Mouse (Mus musculus) midbrain, embryonic 12.5 days (tissue): ENCODE results near the gene Nefh. TPM values are rescaled to one million over a fixed set of nuclear protein-coding genes. Genes with fewer than 3 reads are reported as not detected.

Experiments used
- ATAC-seq: fragments of 200-750 bp; cut with Nextera tagmentation; 2 replicates; pipeline ENCODE4 v1.8.0; 2017; ENCODE audit warnings: low read depth, moderate TSS enrichment, moderate library complexity; ENCODE audit not compliant: low FRiP score
- H3K27ac ChIP-seq: fragments of 300-500 bp; sonication (generic); replicated peaks from 2 replicates; pipeline ENCODE4 v1.5.1; 2016; ENCODE audit warnings: mild to moderate bottlenecking
- H3K27me3 ChIP-seq: fragments of 300-500 bp; sonication (generic); 2 replicates; pipeline ENCODE4 v1.6.1; 2016; ENCODE audit warnings: mild to moderate bottlenecking
- H3K36me3 ChIP-seq: fragments of 300-500 bp; sonication (generic); 2 replicates; pipeline ENCODE4 v1.6.1; 2016
- H3K4me1 ChIP-seq: fragments of 300-500 bp; sonication (generic); 2 replicates; pipeline ENCODE4 v1.6.1; 2016
- H3K4me2 ChIP-seq: fragments of 300-500 bp; sonication (generic); replicated peaks from 2 replicates; pipeline ENCODE4 v1.6.1; 2016; ENCODE audit warnings: mild to moderate bottlenecking, moderate library complexity
- H3K4me3 ChIP-seq: fragments of 300-500 bp; sonication (generic); 2 replicates; pipeline ENCODE4 v1.5.1; 2016; ENCODE audit warnings: mild to moderate bottlenecking
- H3K9ac ChIP-seq: fragments of 300-500 bp; sonication (generic); replicated peaks from 2 replicates; pipeline ENCODE4 v1.6.1; 2016; ENCODE audit warnings: mild to moderate bottlenecking, moderate library complexity
- H3K9me3 ChIP-seq: fragments of 300-500 bp; sonication (generic); 2 replicates; pipeline ENCODE4 v1.6.1; 2016; ENCODE audit warnings: mild to moderate bottlenecking
- WGBS: fragments of 180-500 bp; shearing (Covaris S2); methylation state at CpG from one replicate; pipeline ENCODE4 v1.1.7; 2016; 5-methylcytosine and 5-hydroxymethylcytosine counted together
- polyA plus RNA-seq: library from polyadenylated mRNA; unstranded; fragments of >200 nt; fragmentation: Nextera tagmentation; extraction: Ambion mirVana; gene quantifications from 2 replicates; pipeline ENCODE4 v1.2.1, GENCODE M21; 2016

The Nefh gene
- polyA plus RNA-seq, 1 experiment from 2014 or later: 0.93 TPM

- no peaks in the 10 kb centered on the region for H3K4me1 ChIP-seq
- no peaks in the 10 kb centered on the region for H3K36me3 ChIP-seq
- no peak overlapping the region for H3K27ac ChIP-seq
- no peaks in the 10 kb centered on the region for H3K9me3 ChIP-seq
- no peak overlapping the region for H3K4me2 ChIP-seq
- no peak overlapping the region for H3K9ac ChIP-seq
- no peak overlapping the region for H3K4me3 ChIP-seq
- 80% methylated on average over 11 of the region's 11 CpGs for WGBS
- H3K27me3 ChIP-seq: peaks cover 6% of the 10 kb centered on the region; the same call in 1 of the 2 replicates
- no peak for ATAC-seq
These were observed 26.7 kb upstream of the Nefh start for GRCm38 (mm10) chr11:4974376-4975122.

DNA sequence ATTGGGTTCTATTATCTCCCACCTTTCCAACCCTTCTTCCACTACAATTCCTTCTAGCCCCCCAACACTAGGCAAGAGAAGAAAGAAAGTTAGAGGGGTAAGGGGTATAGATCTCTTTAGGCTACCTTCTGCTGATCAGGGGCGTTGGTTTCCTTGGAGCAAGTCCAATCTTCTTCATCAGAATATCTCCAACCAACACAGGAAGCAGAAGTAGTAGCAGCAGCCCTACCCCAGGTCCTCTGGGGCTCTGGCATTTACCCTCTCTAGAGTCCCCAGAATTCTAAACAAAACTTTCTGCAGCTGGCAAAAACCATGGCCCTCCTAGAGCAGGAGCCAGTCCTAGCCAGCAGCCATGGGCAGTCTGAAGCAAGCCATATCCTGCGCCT is 26.0 kb upstream of the Nefh start:
- ATAC-seq: no peak
- no peak overlapping the region for H3K4me2 ChIP-seq
- H3K4me3 ChIP-seq: no peak overlapping the region
- H3K27ac ChIP-seq: no peak overlapping the region
- H3K9ac ChIP-seq: no peak overlapping the region
- no peaks in the 10 kb centered on the region for H3K9me3 ChIP-seq
- no peaks in the 10 kb centered on the region for H3K36me3 ChIP-seq
- WGBS: 82% methylated on average over 2 of the region's 2 CpGs
- H3K27me3 ChIP-seq: peaks cover 6% of the 10 kb centered on the region; the same call in 1 of the 2 replicates
- no peaks in the 10 kb centered on the region for H3K4me1 ChIP-seq

DNA sequence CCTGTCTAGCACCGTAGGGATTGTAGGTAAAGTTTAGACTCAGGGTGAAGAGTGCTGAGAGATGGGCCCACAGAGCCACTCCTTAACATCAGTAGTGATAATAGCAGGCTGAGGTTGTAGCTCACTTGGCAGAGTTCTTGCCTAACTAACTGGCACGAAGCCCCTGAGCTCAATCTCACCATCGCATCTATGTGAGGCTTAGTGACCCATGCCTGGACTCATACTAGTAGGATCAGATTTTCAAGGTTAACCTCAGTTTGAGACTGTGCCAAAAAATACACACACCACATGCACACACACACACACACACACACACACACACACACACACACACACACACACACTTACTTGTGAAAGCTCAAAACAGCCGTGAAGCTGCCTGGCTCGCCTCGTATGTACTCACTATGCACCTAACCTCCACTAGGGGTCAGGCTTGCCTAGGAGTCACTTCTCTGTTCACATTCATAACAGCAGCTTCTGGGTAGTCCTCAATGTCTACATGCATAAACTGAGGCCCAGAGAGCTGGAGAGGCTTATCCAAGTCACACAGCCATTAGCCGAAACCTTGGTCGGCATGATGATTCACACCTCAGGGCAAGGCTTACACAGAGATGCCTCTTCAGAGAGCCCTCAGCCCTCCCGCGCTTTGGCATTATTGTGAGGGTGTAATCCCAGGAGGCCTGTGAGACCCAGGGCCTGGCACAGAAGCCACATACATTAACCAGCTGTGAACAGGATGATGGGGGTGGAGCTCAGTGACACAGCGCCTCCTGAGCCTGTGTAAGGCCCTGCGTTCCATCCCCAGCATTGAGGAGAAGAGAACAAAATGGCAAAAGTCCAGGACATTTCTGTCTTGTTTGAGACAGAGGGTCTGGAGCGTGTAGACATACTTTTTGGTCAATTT is 25.4 kb upstream of the Nefh start:
- no peak overlapping the region for H3K4me3 ChIP-seq
- H3K4me2 ChIP-seq: no peak overlapping the region
- ATAC-seq: no peak
- no peak overlapping the region for H3K27ac ChIP-seq
- no peaks in the 10 kb centered on the region for H3K4me1 ChIP-seq
- H3K27me3 ChIP-seq: peaks cover 6% of the 10 kb centered on the region; the same call in 1 of the 2 replicates
- no peaks in the 10 kb centered on the region for H3K9me3 ChIP-seq
- H3K9ac ChIP-seq: no peak overlapping the region
- H3K36me3 ChIP-seq: no peaks in the 10 kb centered on the region
- 64% methylated on average over 13 of the region's 13 CpGs for WGBS

DNA sequence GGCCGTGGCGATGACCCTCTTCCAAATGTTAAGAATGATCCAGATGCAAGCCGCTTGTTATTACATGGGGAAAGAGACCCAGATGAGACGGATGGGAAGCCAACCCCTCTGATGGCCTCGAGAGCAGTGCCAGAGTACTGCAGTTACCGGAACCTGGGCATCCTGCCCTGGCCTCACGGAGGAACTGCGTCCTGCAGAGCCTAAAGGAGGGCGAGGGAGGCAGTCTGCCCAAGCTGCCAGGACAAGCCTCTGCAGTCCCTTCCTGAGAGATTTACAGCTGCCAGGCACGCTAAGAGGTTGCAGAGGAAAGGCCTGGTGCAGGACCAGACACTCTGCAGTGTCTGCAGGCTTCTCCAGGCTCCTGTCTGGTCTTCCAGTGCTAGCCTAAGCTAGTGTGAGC is 20.5 kb upstream of the Nefh start:
- H3K4me3 ChIP-seq: no peak overlapping the region
- H3K9ac ChIP-seq: 0 out of 2 replicates have a peak overlapping the region, but pooled peaks have one; percentile 11
- no peaks in the 10 kb centered on the region for H3K9me3 ChIP-seq
- no peak for ATAC-seq
- no peak overlapping the region for H3K4me2 ChIP-seq
- 80% methylated on average over 10 of the region's 10 CpGs for WGBS
- no peak overlapping the region for H3K27ac ChIP-seq
- H3K27me3 ChIP-seq: no peaks in the 10 kb centered on the region
- no peaks in the 10 kb centered on the region for H3K4me1 ChIP-seq
- H3K36me3 ChIP-seq: no peaks in the 10 kb centered on the region

DNA sequence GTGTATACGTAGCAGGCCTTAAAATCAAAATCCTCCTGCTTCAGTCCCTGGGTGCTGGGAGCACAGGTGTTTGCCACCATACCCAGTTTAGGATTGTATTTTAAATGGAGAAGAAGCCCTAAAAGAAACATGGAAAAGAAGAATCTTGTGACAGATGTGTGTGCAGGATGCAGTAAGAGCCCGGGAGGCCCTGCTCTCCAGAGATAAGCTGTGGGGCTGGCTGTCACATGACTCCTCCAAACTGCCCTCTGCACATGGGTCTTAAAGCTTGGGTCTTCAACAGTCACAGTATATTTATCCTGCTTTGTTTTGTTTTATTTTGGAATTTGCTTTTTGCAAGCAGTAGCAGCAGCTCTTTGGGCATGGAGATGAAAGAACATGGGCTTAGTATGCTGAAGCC is 19.7 kb upstream of the Nefh start:
- no peak for ATAC-seq

DNA sequence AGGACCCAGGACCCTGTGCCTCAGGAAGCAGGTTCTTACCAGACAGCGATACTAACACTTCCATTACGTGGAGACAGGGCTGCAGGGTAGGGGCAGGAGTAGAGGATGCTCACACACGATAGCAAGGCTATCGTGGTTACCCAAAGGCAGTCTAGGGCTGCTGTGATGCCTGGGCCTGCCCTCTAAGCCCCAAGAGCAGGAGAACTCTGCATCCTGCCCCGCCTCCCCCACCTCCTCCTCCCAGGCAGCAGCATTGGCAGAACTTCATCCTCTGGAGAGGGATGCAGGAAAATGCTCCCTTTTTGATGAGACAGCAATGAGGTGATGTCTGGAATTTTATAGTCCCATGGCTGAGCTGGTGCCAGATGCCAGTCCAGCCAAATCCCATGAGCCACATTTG is 19.0 kb upstream of the Nefh start:
- Histone ChIP-seq H3K9ac (no peak overlapping the region), H3K27me3 (no peaks in the 10 kb centered on the region), H3K4me2 (no peak overlapping the region), H3K4me3 (no peak overlapping the region), H3K4me1 (no peaks in the 10 kb centered on the region), H3K9me3 (no peaks in the 10 kb centered on the region), H3K27ac (no peak overlapping the region), H3K36me3 (no peaks in the 10 kb centered on the region)
- no peak for ATAC-seq
- 78% methylated on average over 5 of the region's 5 CpGs for WGBS

More for the DNA sequence above, 19.7 kb upstream of the Nefh start:
- H3K27ac ChIP-seq: no peak overlapping the region
- H3K4me1 ChIP-seq: no peaks in the 10 kb centered on the region
- H3K36me3 ChIP-seq: no peaks in the 10 kb centered on the region
- H3K4me3 ChIP-seq: no peak overlapping the region
- WGBS: 65% methylated on average over 2 of the region's 2 CpGs
- no peaks in the 10 kb centered on the region for H3K9me3 ChIP-seq
- no peak overlapping the region for H3K4me2 ChIP-seq
- H3K9ac ChIP-seq: no peak overlapping the region
- no peaks in the 10 kb centered on the region for H3K27me3 ChIP-seq

DNA sequence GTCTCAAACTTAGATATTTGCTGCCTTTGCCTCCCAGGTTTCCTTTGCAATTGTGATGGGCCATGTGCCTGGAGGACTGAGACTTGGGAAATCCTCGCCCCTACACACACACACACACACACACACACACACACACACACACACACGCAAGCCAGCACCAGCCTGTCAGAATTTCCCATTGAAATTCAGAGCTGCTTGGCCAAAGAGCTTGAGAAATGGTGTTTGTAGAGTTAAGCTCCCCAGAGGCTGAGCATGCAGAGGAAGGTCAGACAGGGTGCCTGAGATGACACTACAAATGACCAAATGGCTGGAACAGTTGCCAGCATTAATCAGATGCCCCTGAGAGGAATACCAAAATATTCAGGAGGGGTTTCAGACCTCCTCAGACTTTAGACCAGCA is 18.5 kb upstream of the Nefh start:
- no peak for ATAC-seq
- no peak overlapping the region for H3K27ac ChIP-seq
- no peak overlapping the region for H3K9ac ChIP-seq
- H3K4me3 ChIP-seq: no peak overlapping the region
- H3K4me2 ChIP-seq: no peak overlapping the region
- no peaks in the 10 kb centered on the region for H3K4me1 ChIP-seq
- H3K36me3 ChIP-seq: no peaks in the 10 kb centered on the region
- H3K27me3 ChIP-seq: no peaks in the 10 kb centered on the region
- WGBS: 52% methylated on average over 2 of the region's 2 CpGs
- H3K9me3 ChIP-seq: no peaks in the 10 kb centered on the region

DNA sequence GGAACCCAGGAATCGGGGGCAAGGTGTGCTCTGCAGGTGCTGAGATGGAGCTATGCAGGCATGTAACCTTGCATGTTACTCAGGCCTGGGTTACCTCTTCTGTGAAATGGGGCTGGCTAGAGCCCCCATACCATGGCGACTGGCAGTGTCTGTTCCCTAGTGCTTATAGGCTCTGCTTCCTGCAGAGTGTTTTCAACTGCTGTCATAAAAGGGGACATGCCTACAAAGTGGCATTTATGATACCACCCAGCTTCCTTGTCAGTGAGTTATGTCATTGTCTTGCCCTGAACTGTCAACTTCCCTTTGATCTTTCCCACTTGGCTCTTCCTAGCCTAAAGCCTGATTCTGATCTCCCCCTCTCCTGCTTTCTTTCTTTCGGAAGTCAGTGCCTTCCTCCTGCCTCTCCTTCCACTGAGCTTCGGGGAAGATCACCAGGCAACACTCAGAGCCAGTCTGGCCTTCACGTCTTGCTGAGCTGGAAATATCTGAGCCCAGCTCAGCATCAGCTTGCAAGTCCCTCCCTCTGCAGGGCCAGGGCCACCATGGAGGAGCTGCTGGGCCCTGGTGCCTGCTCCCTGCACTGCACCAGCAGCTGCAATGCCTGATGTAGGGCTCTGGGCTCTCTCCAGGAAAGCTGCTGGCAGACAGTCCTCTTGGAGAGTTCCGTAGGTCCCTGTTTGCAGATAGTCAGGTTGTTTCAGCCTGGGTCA is 15.4 kb upstream of the Nefh start:
- Histone ChIP-seq H3K4me3 (no peak overlapping the region), H3K27ac (no peak overlapping the region), H3K9ac (no peak overlapping the region), H3K4me2 (no peak overlapping the region), H3K27me3 (peaks cover 2% of the 10 kb centered on the region; the same call in 1 of the 2 replicates), H3K9me3 (no peaks in the 10 kb centered on the region), H3K4me1 (no peaks in the 10 kb centered on the region), H3K36me3 (no peaks in the 10 kb centered on the region)
- ATAC-seq: no peak
- WGBS: 60% methylated on average over 6 of the region's 6 CpGs

DNA sequence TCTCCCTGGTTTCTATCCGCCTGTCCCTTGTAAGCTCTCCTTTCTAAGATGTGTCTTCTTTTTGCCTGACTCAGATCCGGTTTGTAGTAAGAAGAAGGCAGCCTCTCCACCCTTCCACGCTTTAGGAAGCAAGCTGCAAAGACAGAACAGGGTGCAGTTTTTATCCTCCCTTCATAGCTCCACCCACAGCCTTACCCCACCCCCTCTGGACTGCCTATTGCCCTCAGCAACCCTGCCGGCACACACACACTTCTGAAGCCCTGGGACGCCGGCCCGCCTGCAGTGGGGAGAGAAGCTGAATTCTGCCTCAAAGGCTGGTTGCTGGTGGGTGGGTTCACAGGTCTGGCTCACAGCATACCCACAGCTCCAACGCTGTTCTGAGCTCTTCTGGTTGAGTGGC is 6.1 kb upstream of the Nefh start:
- Histone ChIP-seq H3K4me3 (0 out of 2 replicates have a peak overlapping the region, but pooled peaks have one; percentile 4), H3K9ac (peak overlapping the region; percentile 41), H3K27ac (no peak overlapping the region), H3K4me2 (peak overlapping the region; percentile 31), H3K4me1 (peaks cover 12% of the 10 kb centered on the region; the same call in 1 of the 2 replicates), H3K9me3 (no peaks in the 10 kb centered on the region), H3K36me3 (no peaks in the 10 kb centered on the region), H3K27me3 (peaks cover 67% of the 10 kb centered on the region)
- no peak for ATAC-seq
- WGBS: 1% methylated on average over 8 of the region's 8 CpGs

- peaks cover 72% of the 10 kb centered on the region for H3K27me3 ChIP-seq
These were observed 5.5 kb upstream of the Nefh start for GRCm38 (mm10) chr11:4953401-4953800.

GRCm38 (mm10) chr11:4949256-4950044 is 1.6 kb upstream of the Nefh start:
- H3K4me3 ChIP-seq: peak overlapping the region; percentile 21
- H3K9ac ChIP-seq: no peak overlapping the region
- WGBS: 4% methylated on average over 23 of the region's 23 CpGs
- no peaks in the 10 kb centered on the region for H3K36me3 ChIP-seq
- no peaks in the 10 kb centered on the region for H3K9me3 ChIP-seq
- H3K27ac ChIP-seq: no peak overlapping the region
- H3K4me2 ChIP-seq: peak overlapping the region; percentile 87; the same call in 1 of the 2 replicates
- peaks cover 26% of the 10 kb centered on the region for H3K4me1 ChIP-seq
- peaks cover 96% of the 10 kb centered on the region for H3K27me3 ChIP-seq
- ATAC-seq: no peak

More at GRCm38 (mm10) chr11:4953401-4953800, 5.5 kb upstream of the Nefh start:
- H3K36me3 ChIP-seq: no peaks in the 10 kb centered on the region
- H3K4me1 ChIP-seq: peaks cover 12% of the 10 kb centered on the region; the same call in 1 of the 2 replicates
- H3K9ac ChIP-seq: peak overlapping the region; percentile 41; the same call in 1 of the 2 replicates
- no peak for ATAC-seq
- H3K4me3 ChIP-seq: no peak overlapping the region
- WGBS: 2% methylated on average over 6 of the region's 6 CpGs
- H3K27ac ChIP-seq: no peak overlapping the region
- no peaks in the 10 kb centered on the region for H3K9me3 ChIP-seq
- H3K4me2 ChIP-seq: peak overlapping the region; percentile 31
